Mouse (Mus musculus): ENCODE measurements around the gene Eif2ak1.

- TF ChIP-seq CTCF (IDR thresholded peaks at IDR 0.05; ENCODE audit: low read depth, low read length) (no peak), GATA2 (IDR thresholded peaks at IDR 0.05; ENCODE audit: borderline replicate concordance, low read depth, low read length) (no peak), GATA1 (IDR thresholded peaks at IDR 0.05; ENCODE audit: borderline replicate concordance, low read length) (no peak), POLR2AphosphoS5 (IDR thresholded peaks at IDR 0.05; ENCODE audit: insufficient replicate concordance, low read depth, low read length) (no peak)
These were observed 67.7 kb downstream of the Eif2ak1 start for GRCm38 (mm10) chr5:143885274-143885673.

All from G1E (cell line).